Mouse (Mus musculus) heart, embryonic 14.5 days (tissue): Measurements from ENCODE around the gene Tnfrsf1b. TPM values are rescaled to one million over a fixed set of nuclear protein-coding genes. Genes with fewer than 3 reads are reported as not detected.

Source experiments
- ATAC-seq: fragments of 200-750 bp; cut with Nextera tagmentation; 2 replicates; pipeline ENCODE4 v1.8.0; 2017; ENCODE audit warnings: low read depth, moderate TSS enrichment; ENCODE audit not compliant: insufficient number of reproducible peaks, insufficient read depth, low FRiP score
- H3K27ac ChIP-seq, 2 experiments: fragments of 200-500 bp in 1 of 2; fragments of 300-500 bp in 1 of 2; sonication (generic) in 1 of 2; replicated peaks in 1 of 2; 2 replicates each; pipeline ENCODE4 v1.5.1; 2012 to 2014; ENCODE audit warnings: low read depth in 2 of 2, low read length in 2 of 2, control low read depth in 1 of 2, mild to moderate bottlenecking in 1 of 2, mixed read lengths in 1 of 2; ENCODE audit not compliant: control insufficient read depth in 1 of 2, insufficient read depth in 1 of 2
- H3K27me3 ChIP-seq: fragments of 300-500 bp; sonication (generic); 2 replicates; pipeline ENCODE4 v1.6.1; 2014; ENCODE audit warnings: mild to moderate bottlenecking, low read length, control low read depth; ENCODE audit not compliant: control insufficient read depth, insufficient read depth
- H3K36me3 ChIP-seq: fragments of 300-500 bp; sonication (generic); 2 replicates; pipeline ENCODE4 v1.6.1; 2014; ENCODE audit warnings: mild to moderate bottlenecking, control low read depth, low read length, mixed read lengths; ENCODE audit not compliant: control insufficient read depth, insufficient read depth
- H3K4me1 ChIP-seq, 2 experiments: fragments of 200-500 bp in 1 of 2; fragments of 300-500 bp in 1 of 2; sonication (generic) in 1 of 2; 2 replicates each; pipeline ENCODE4 v1.6.1; 2012 to 2014; ENCODE audit warnings: low read length in 2 of 2, control low read depth in 1 of 2, mixed read lengths in 1 of 2; ENCODE audit not compliant: control insufficient read depth in 2 of 2, insufficient read depth in 2 of 2
- H3K4me2 ChIP-seq: fragments of 300-500 bp; sonication (generic); 2 replicates; pipeline ENCODE4 v1.6.1; 2014; ENCODE audit warnings: mild to moderate bottlenecking, low read length
- H3K4me3 ChIP-seq, 2 experiments: fragments of 200-500 bp in 1 of 2; fragments of 300-500 bp in 1 of 2; sonication (generic) in 1 of 2; 2 replicates each; pipeline ENCODE4 v1.5.1; 2012 to 2014; ENCODE audit warnings: low read length in 2 of 2, mild to moderate bottlenecking in 2 of 2, control low read depth in 1 of 2, low read depth in 1 of 2, moderate library complexity in 1 of 2; ENCODE audit not compliant: control insufficient read depth in 1 of 2, insufficient read depth in 1 of 2
- H3K9ac ChIP-seq: fragments of 300-500 bp; sonication (generic); 2 replicates; pipeline ENCODE4 v1.6.1; 2014; ENCODE audit warnings: mild to moderate bottlenecking, low read length
- H3K9me3 ChIP-seq: fragments of 300-500 bp; sonication (generic); 2 replicates; pipeline ENCODE4 v1.6.1; 2016; ENCODE audit warnings: low read length, control low read depth; ENCODE audit not compliant: control insufficient read depth
- WGBS: fragments of 180-500 bp; shearing (Covaris S2); extraction: QIAGEN DNeasy Blood & Tissue Kit; methylation state at CpG from one replicate; pipeline ENCODE4 v1.1.7; 2014; 5-methylcytosine and 5-hydroxymethylcytosine counted together
- polyA plus RNA-seq: library from polyadenylated mRNA; unstranded; fragments of >200 nt; fragmentation: Nextera tagmentation; extraction: Ambion mirVana; gene quantifications from 2 replicates; pipeline ENCODE4 v1.2.1, GENCODE M21; 2014

Tnfrsf1b gene
- polyA plus RNA-seq, 1 experiment from 2014 or later: 3.4 TPM

DNA sequence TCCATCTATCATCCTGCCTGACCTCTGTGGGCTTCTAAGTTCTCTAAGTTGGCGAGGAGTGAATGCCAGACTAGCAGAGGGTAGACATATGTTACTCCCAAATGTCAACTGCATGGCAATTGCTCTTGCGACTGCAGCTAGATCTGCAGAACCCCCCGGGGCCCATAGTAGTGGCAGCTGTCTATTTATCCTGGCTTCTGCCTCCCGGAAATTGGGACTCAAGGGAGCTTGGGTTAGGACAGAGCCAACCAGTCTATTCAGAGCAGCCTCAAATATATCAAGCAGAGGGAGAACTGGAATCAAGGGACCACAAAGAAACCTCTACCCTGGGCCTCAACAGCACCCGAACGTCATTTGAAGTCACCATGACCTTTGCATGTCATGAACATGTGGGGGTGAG lies 29.6 kb downstream of the Tnfrsf1b start:
- H3K4me2 ChIP-seq: no peak overlapping the region
- no peak overlapping the region for H3K9ac ChIP-seq
- 81% methylated on average over 6 of the region's 6 CpGs for WGBS
- 0 out of 4 replicates have a peak, but pooled peaks cover 3 to 5% of the 10 kb centered on the region in 2 experiments for H3K4me1 ChIP-seq
- no peaks in the 10 kb centered on the region for H3K36me3 ChIP-seq
- H3K27me3 ChIP-seq: no peaks in the 10 kb centered on the region
- no peaks in the 10 kb centered on the region for H3K9me3 ChIP-seq
- no peak overlapping the region for H3K27ac ChIP-seq
- no peak for ATAC-seq
- H3K4me3 ChIP-seq: no peak overlapping the region

DNA sequence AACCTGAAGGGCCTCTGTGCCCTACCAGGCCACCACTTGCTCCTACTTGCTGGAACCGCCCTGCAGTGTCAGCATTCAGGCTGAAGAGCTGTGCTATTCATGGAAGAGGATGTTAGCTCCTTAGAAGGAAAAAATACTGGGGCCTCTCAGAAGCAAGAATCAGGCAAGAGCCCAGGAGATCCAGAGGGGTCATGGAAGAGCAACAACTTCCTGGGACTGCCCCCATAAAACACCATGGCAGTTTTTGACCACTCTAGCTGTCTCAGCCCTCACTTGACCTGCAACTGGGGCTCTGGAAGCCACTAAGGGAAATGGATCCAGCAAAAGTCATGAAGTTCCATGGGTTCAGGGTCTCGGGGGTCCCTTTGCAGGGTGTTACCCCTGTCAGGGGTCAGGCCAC lies 31.3 kb downstream of the Tnfrsf1b start:
- Histone ChIP-seq H3K9ac (no peak overlapping the region), H3K4me3 (no peak overlapping the region), H3K36me3 (no peaks in the 10 kb centered on the region), H3K27me3 (no peaks in the 10 kb centered on the region), H3K4me1 (0 out of 4 replicates have a peak, but pooled peaks cover 3 to 5% of the 10 kb centered on the region in 2 experiments), H3K4me2 (no peak overlapping the region), H3K9me3 (no peaks in the 10 kb centered on the region), H3K27ac (no peak overlapping the region)
- ATAC-seq: no peak
- WGBS: 68% methylated on average over 2 of the region's 2 CpGs

DNA sequence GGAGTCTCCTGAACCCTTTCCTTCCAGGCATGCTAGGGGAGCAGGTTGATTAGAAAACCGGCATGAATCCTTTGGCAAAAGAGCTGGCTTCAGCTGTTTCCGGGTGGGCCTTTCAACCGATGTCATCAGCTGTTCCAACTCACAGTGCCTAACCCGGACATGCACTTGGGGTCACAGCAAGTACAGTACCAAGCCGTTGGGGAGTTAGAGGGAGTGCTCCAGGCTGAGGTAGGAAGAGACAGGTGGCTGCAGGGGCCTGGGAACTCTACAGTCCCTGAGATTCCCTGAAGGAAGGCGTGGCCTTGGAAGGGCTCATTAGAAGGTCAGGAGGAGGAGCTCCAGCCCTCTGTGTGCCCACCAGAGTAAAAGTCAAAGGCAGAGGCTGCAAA lies 31.9 kb downstream of the Tnfrsf1b start:
- Histone ChIP-seq H3K4me1 (peaks cover 3 to 5% of the 10 kb centered on the region in 2 experiments; a peak in 1 of 4 replicates), H3K36me3 (no peaks in the 10 kb centered on the region), H3K27me3 (no peaks in the 10 kb centered on the region), H3K4me2 (no peak overlapping the region), H3K27ac (no peak overlapping the region), H3K9me3 (no peaks in the 10 kb centered on the region), H3K9ac (no peak overlapping the region), H3K4me3 (no peak overlapping the region)
- WGBS: 49% methylated on average over 6 of the region's 6 CpGs
- ATAC-seq: no peak

DNA sequence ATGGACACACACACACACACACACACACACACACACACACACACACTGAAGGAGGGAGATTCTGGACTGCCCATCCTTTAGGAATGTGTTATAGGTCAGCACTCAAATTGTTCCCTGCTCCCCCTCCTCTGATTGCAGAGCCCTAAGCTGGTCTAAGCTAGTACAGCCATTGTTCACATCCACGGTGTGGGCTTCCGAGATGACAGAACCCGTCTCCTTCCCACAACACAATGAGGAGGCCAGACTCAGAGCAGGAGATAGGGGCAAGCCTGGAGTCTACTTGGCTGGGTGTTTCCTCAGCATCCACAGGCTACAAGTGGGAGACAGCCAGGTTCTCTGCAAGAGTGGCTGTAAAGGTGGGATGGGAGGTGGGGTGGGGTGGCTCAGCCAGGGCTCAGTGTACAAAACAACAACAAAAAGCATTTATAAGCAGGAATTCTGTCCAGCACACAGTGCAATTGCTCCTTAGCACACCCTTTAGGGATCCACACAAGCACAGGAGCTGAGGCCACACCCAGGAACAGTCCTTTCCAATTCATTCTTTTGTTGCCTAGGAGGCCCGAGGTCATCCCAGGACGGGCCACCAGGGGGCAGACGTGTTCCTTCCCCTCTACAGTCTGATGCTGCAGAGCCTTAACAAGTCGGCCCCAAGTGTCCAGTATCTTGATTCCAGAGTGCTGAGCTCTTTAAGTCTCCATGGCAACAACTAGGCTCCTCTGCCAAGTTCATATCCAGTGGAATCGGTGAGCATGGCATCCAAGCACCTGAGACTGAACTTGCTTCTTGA lies 32.5 kb downstream of the Tnfrsf1b start:
- ATAC-seq: 0 out of 2 replicates have a peak, but pooled peaks have one; percentile 55
- WGBS: 33% methylated on average over 8 of the region's 8 CpGs
- no peak overlapping the region for H3K27ac ChIP-seq

DNA sequence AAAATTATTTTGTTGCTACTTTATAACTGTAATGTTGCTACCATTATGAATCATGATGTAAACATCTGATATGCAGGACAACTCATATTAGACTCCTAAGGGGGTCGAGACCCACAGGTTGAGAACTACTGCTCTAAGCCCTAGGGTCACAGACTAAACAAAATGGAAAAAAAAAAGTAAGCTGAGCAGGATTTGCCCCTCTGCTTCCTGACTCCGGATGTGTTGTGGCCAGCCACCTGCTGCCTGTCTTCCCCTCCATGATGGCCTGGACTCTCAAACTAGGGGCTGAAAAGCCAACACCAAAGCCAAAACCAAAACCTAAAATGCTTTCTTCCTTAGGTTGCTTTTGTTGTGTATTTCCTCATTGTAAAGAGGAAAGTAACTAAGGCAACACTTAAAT lies 35.6 kb downstream of the Tnfrsf1b start:
- no peaks in the 10 kb centered on the region for H3K9me3 ChIP-seq
- H3K27ac ChIP-seq: no peak overlapping the region
- no peak overlapping the region for H3K4me2 ChIP-seq
- no peak for ATAC-seq
- no peak overlapping the region for H3K4me3 ChIP-seq
- no peaks in the 10 kb centered on the region for H3K36me3 ChIP-seq
- H3K4me1 ChIP-seq: peaks cover 3 to 5% of the 10 kb centered on the region in 2 experiments; a peak in 1 of 4 replicates
- no peaks in the 10 kb centered on the region for H3K27me3 ChIP-seq
- WGBS: 53% methylated on average over 2 of the region's 2 CpGs
- no peak overlapping the region for H3K9ac ChIP-seq

More for the DNA sequence above, 32.5 kb downstream of the Tnfrsf1b start:
- Histone ChIP-seq H3K9me3 (no peaks in the 10 kb centered on the region), H3K4me3 (no peak overlapping the region), H3K36me3 (no peaks in the 10 kb centered on the region), H3K4me2 (no peak overlapping the region), H3K27me3 (no peaks in the 10 kb centered on the region), H3K9ac (no peak overlapping the region), H3K4me1 (peaks cover 3 to 5% of the 10 kb centered on the region in 2 experiments; a peak in 1 of 4 replicates)

DNA sequence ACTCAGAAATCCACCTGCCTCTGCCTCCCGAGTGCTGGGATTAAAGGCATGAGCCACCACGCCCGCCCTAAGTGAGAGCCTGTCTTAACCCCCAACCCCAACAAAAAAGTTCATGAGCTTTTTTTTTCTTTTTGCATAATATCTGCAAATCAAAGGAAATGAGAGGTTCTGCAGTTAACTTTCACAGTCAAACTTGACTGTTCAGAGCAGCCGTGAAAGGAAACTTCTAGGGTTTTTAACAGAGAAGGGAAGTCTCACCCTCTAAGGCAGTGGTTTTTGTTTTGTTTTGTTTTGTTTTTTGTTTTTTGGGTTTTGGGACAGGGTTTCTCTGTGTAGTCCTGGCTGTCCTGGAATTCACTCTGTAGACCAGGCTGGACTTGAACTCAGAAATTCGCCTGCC lies 36.1 kb downstream of the Tnfrsf1b start:
- Histone ChIP-seq H3K9me3 (no peaks in the 10 kb centered on the region), H3K27me3 (no peaks in the 10 kb centered on the region), H3K27ac (no peak overlapping the region), H3K36me3 (no peaks in the 10 kb centered on the region), H3K4me1 (peaks cover 3 to 5% of the 10 kb centered on the region in 2 experiments; a peak in 1 of 4 replicates), H3K4me3 (no peak overlapping the region), H3K4me2 (no peak overlapping the region), H3K9ac (no peak overlapping the region)
- WGBS: 82% methylated on average over 5 of the region's 5 CpGs
- no peak for ATAC-seq

DNA sequence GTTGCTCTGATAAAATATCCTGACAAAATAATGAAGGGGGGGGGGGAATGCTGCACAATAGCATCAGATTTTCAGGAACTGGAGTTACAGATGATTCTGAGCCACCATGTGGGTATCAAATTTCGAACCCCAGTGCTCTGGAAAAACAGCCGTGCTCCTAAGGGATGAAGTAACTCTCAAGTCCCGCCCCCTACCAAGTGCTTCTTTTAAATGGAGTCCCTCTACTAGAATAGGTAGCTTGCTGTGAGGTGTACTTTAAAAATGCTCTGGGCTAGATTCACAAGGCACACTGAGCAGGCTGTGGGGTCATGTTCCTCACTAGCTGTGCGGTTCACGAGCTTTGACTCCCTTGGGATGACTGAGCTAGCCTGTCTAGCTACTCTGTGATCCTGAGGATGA lies 37.0 kb downstream of the Tnfrsf1b start:
- H3K27me3 ChIP-seq: no peaks in the 10 kb centered on the region
- no peak for ATAC-seq
- WGBS: 40% methylated on average over 5 of the region's 5 CpGs
- H3K9me3 ChIP-seq: no peaks in the 10 kb centered on the region
- no peak overlapping the region for H3K4me2 ChIP-seq
- peaks cover 0 to 2% of the 10 kb centered on the region in 2 experiments; a peak in 1 of 4 replicates for H3K4me1 ChIP-seq
- no peak overlapping the region for H3K4me3 ChIP-seq
- no peaks in the 10 kb centered on the region for H3K36me3 ChIP-seq
- H3K9ac ChIP-seq: no peak overlapping the region
- no peak overlapping the region for H3K27ac ChIP-seq
